Mouse (Mus musculus): ENCODE results near the gene Gm20388. TPM values are rescaled to one million over a fixed set of nuclear protein-coding genes. Genes with fewer than 3 reads are reported as not detected.
A peak's percentile ranks its signal among the peaks of the same experiment; 100 is the strongest.

Gm20388 gene
- total RNA-seq, 1 experiment from 2014 or later: 10.0 TPM

DNA sequence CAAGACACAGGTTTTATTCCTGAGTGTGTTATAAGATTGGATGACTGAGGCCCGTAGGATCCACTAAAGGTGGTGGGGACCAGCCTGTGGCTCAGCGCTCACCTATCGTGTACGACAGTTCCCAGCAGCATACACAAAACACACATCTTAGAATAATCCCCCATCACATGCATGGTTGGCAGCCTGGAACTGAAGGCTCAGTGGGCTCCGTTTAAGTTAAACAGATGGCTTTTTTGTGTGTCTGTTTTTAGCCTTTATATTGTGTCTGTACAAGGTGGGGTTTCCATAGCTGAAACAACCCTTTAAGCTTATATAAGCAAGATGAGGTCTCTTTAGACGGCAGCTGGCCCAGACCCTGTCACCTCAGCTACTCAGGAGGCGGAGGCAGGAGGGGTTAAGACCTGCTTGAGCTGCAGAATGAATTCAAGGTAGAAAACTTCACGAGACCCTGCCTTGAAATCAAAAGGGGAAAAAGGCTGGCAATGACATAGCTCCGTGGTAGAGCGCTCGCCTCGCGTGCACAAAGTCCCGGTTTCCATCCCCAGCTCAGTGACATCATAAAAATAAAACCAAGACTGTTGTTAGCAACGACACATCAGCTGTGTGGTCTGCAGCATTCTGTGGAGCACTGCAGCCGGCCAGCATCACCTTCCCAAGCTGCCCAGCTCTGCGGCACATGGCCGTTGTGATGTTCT, 835.5 kb downstream of the Gm20388 start:
- no peak for ATAC-seq (replicated peaks; ENCODE audit: insufficient number of reproducible peaks, low FRiP score, low TSS enrichment, poor library complexity, severe bottlenecking)

DNA sequence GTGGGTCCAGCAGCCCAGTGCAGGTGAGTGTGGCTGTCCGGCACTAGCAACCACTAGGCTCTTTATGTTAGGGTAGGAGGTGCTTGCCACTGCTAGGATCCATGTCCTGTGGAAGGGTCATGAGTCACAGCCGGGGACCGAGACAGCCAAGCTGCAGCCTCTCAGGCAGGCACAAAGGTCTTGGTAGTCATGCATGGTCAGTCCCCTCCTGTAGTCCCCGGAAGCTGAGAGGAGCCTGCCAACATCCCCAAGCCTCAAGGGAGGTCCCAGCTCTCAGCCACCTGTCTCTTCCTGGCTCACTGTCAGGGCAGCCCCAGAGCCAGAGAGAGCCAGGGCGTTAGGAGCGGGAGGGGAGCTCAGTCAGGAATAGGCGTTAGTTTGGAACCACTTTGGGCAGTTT, 836.6 kb downstream of the Gm20388 start:
- ATAC-seq (replicated peaks; ENCODE audit: insufficient number of reproducible peaks, low FRiP score, low TSS enrichment, poor library complexity, severe bottlenecking): no peak

DNA sequence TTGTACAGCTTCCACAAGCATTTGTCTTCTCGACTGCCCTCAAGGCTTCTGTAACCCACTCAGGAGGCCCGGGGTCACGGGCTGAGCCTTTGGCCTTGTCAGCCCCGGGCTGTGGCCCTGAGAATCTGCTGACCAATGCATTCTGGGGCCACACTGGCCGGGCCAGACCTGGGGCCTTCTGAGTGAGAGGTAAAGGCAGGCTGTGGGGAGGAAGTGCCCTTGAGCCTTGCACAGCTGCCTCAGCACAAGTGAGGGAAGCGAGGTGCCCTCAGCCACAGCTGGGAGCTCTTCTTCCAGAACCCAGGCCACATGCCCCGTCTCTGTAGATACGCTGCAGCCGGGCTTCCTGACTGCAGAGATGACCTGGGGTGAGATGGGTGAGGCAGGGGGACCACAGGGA, 840.0 kb downstream of the Gm20388 start:
- no peak for ATAC-seq (replicated peaks; ENCODE audit: insufficient number of reproducible peaks, low FRiP score, low TSS enrichment, poor library complexity, severe bottlenecking)

DNA sequence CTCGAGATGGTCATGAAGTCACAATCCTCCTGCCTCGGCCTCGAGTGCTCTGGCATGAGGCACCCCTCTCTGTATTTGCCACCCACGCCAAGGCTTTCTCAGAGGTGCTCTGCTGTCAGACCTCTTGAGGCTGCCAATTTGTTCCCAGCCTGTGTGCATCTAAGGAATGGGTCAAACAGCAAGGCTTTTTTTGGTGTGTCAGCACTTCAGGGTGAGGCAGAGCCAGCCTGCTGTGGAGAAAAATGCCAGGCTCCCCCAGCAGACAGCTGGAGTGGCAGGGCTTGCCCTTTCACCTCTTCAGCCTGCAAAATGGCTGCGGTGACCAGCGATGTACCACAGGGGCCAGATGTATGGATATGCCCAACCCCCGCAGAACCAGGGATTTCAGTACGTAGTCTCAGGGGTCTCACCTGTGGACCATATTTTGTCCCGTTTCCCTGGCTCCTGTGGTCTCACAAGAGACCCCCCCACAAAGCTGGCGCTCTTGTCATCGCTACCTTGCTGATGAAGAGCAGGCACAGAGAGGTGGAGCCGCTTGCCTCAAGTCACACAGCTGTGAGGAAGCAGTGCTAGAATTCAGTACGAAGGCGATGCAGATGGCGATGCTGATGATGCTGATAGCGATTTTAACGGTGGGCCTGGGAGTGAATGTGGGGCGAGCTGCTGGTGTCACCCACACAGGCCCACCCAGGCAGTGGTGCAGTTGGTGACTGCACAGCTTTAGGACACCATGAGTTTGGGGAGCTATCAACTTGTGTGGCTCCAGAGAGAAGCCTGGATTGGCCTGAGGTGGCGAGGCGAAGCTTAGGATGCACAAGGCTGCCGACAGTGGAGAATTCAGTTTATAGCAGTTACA, 840.8 kb downstream of the Gm20388 start:
- ATAC-seq (replicated peaks; ENCODE audit: insufficient number of reproducible peaks, low FRiP score, low TSS enrichment, poor library complexity, severe bottlenecking): no peak

DNA sequence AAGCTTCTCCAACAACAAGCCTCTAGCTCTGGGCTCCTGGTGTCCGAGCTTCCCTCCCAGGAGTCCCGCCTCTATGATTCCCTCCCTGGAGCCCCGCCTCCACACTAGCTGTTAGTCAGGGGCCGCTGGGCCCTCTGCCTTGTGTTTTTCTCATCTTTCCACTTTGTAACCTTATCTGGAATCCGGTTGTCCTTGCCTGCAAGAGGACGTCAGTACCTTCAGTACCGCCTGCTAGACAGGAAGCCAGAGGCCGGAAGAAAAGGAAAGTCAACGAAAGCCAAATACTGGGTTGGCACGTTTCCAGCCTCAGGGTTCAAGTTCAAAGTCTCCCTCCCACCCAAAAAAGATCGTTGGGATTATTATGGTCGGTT, 841.4 kb downstream of the Gm20388 start:
- ATAC-seq (replicated peaks; ENCODE audit: insufficient number of reproducible peaks, low FRiP score, low TSS enrichment, poor library complexity, severe bottlenecking): no peak

DNA sequence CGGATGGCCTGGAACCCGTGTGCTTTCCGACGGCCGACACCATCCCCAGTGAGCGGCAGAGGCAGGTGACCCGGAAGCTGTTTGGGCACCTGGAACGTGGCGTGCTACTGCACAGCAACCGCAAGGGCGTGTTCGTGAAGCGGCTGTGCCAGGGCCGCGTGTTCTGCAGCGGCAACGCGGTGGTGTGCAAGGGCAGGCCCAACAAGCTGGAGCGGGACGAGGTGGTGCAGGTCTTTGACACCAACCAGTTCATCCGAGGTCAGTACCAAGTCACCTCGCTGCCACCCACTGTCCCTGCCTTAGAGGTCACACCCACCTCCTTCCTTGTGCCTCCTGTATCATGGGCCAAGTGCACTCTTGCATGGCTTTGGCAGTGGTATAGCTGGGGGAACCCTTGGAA, 842.8 kb downstream of the Gm20388 start:
- ATAC-seq (replicated peaks; ENCODE audit: insufficient number of reproducible peaks, low FRiP score, low TSS enrichment, poor library complexity, severe bottlenecking): no peak

DNA sequence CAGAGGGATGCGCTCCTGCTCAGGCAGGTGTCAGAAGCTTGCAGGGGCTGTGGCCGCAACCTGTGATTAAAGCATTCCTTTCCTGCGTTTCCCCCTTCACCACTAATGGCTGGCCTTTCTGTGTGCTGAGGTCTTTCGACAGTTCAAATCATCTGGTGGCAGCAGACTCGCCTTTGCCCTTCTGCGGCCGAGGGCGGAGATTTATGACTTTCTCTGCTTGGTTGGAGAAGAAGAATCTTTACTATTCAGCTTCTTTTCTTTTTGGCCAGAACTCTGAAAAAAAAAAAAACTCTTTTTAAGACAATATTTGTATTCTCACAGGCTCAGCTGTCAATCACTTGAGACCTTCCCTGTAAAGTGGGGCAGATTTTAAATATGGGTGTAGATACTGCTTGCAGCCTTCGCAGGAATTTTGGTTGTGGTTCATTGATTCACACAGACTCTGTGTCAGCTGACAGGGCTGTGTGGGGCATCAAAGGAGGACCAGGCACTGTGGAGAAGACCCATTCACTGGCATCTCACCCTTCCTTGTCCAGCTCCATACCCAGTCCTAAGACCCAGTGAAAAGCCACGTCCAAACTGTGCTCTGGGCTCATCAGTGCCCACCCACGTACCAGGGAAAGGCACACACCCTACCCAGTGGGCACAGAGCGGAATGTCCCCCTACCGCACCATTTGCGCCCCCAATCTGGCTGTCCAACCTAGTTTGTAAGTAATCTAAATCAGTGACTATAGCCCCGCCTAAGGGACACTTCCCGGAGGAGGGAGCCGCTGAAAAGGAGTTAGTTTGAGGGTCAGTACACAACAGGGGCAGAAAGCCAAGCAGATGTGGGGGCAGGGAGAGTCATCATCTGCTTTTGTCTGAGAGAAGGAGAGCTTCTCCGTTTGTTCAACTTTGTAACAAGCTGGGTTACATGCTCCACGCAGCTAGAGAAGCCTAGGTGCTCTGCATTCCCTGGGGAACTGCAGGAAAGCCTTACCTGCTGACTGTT, 845.0 kb downstream of the Gm20388 start:
- ATAC-seq (replicated peaks; ENCODE audit: insufficient number of reproducible peaks, low FRiP score, low TSS enrichment, poor library complexity, severe bottlenecking): no peak

DNA sequence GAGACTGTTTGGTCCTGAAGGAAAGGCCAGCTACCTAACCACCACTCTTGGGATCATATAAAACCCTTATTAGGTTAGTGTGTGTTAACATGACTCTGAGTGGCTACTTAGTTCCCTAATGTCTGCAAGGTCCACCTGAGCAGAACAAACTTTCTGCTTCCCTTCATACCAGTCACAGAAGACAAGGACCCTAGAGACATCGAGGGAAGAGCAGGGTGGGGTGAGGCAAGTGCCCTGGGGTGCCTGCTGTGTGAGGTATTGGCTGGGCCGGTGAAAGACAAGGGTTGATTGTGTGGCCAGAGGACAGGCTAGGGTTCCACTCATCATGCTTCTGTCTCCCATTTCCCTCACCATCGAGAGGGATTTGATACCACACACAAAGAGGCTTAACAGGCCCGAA, 847.4 kb downstream of the Gm20388 start:
- ATAC-seq (replicated peaks; ENCODE audit: insufficient number of reproducible peaks, low FRiP score, low TSS enrichment, poor library complexity, severe bottlenecking): no peak

DNA sequence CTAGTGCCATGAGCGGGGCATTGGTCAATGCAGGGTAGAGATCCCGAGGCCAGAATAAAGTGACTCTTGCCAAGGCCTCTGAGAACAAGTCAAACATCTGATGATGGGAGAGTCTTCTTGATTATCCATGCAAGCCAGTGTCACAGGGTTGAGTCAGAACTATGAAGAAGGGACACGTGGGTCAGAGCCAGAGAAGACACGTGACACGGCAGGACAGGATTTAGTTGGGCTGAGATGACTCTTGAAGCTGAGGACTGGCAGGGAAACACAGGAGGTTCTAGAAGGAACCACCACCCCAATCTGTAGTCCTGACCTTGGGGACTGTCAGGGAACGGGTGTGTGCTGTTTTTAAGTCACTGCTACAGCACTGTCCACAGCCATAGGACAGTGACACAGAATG, 849.2 kb downstream of the Gm20388 start:
- ATAC-seq (replicated peaks; ENCODE audit: insufficient number of reproducible peaks, low FRiP score, low TSS enrichment, poor library complexity, severe bottlenecking): 0 out of 2 replicates have a peak, but pooled peaks have one; percentile 12

DNA sequence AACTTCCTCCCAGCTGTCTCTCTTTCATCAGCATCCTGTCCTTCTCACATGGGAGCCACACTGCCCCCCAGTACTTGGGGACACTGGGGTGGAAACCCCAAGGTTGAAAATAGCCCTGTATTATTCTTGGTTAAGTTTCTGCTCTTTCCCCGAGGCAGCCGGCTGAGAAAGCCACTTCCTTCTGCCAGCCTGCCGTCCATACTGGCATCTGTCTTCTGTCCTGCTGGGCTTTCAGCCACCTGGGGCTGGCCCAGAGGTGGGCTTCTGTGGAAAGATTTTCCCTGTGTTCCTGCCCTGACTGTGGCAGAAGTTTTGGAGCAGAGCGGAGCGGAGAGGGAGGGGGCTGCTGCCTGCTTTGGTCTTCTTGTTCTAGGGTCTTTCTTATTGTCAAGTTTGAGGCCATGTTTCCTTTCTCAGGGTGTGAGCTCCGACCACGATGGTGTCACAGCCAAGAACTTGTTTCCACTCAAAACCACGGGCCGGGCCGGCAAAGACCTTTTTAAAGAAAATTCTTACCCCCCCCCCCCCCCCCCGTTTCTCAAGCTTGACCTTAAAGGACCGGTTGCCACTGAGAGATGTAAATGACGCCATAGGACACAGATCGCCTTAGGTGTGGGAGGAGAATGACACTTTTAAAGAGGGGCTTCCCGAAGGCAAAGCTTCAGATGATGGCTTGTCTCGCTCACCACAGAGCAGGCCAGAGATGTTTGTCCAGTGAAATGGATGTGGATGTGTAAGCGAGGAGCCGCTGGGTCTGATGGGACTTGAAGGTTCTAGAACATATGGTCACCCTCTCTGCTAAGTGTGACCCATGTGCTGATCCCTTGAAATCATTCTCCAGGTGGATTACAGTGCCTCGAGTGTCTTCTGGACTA, 849.9 kb downstream of the Gm20388 start:
- 0 out of 2 replicates have a peak, but pooled peaks have one; percentile 29 for ATAC-seq (replicated peaks; ENCODE audit: insufficient number of reproducible peaks, low FRiP score, low TSS enrichment, poor library complexity, severe bottlenecking)

DNA sequence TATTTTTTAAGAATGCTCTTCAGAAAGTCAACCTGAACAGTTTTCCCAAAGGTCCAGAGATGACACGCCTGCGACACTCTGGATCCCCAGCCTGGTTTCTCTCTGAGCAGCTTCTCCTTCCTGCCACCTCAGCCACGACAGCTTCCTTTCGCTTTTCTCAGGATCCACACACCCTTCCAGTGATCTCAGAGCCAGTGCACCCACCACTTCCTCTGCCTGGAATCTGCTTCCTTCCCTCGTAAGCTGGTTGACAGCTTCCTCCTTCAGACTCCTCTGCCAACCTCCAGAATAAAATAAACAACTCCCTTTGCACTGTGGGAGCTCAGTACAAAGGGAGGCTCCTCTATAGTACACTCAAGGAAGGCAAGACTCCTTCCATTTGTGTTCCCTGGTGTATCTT, 852.6 kb downstream of the Gm20388 start:
- 0 out of 2 replicates have a peak, but pooled peaks have one; percentile 47 for ATAC-seq (replicated peaks; ENCODE audit: insufficient number of reproducible peaks, low FRiP score, low TSS enrichment, poor library complexity, severe bottlenecking)

DNA sequence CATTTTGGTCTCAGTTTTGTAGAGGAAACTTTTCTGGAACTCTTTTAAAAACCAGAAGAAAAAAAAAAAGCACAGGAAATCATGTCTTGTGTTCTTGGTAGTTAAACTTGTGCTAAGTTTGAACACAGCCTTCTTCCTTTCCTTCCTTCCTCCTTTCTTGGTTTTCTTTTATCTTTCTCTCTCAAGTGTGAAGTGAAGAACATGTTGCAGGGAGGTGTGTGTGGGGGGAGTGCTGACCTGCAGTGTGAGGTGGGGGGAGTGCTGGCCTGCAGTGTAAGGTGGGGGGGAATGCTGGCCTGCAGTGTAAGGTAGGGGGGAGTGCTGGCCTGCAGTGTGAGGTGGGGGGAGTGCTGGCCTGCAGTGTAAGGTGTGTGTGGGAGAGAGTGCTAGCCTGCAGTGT, 854.0 kb downstream of the Gm20388 start:
- no peak for ATAC-seq (replicated peaks; ENCODE audit: insufficient number of reproducible peaks, low FRiP score, low TSS enrichment, poor library complexity, severe bottlenecking)

DNA sequence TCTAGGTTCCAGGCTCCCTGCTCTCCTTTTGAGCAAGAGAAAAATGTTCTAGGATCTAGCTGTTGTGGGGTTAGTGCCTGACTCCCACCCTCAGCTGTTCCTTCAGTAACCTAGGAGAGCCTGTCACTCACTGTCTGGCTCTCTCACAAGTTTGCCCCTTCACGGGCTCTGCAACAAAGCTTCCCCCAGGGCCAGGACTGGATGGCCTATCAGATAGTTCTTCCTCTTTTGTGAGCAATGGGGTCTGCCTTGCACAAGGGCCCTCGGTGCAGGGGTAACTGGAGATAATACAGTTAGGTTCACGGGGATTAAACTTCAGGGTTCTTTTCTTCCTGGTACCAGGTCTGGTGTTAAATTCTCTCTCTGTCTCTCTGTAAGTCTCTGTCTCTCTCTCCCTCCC, 856.0 kb downstream of the Gm20388 start:
- no peak for ATAC-seq (replicated peaks; ENCODE audit: insufficient number of reproducible peaks, low FRiP score, low TSS enrichment, poor library complexity, severe bottlenecking)

DNA sequence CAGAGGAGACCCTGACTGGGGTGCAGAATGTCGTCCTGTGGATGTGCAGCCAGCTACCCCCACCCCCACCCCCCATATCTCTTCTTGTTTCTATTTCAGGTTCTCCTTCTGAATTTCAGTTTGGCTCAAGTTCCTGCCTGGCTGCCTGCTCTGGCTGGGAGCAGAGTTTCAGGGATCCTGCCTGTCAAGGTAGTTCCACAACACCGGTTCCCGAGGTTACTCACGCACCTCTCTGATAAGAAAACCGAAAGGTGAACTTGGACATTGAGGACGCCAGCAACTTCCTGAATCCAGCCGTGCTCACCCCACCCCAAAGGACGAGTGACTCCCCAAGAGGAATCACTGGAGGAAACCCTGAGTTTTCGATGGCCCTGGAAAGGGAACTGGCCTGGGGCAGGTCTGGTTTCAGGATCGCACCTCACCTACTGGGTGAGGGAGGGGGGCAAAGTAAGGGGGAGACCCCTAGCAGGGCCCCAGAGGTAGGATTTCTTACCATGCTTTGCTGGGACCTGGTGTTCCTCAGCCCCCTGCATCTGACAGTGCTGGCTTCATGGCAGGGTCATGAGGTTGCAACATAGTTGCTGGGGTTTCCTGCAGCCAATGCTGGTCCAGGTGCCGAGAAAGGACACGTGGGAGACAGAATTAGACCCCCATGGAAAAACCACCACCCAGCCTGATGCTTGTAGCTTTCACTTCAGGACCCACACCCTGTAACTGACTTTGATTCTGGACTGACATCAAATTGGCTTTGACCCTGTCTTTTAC, 858.0 kb downstream of the Gm20388 start:
- no peak for ATAC-seq (replicated peaks; ENCODE audit: insufficient number of reproducible peaks, low FRiP score, low TSS enrichment, poor library complexity, severe bottlenecking)

DNA sequence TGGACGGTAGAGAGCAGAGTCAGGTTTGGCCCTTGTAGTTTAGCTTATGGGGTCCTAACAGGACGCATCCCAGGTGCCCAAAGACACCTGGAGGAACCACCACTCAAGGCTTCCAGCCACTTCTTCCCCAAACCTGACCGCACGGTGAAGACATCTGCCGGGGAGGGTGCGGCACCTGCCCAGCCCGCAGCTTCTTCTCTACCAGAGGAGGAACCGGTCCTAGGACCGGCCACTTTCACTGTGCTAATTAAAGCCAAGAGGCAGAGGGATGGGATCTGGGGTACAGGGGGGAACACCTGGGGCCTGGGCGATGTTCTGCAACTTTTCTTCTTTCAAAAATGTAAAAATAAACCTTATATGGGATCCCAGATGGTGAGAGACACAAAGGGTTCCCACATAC, 866.5 kb downstream of the Gm20388 start:
- ATAC-seq (replicated peaks; ENCODE audit: insufficient number of reproducible peaks, low FRiP score, low TSS enrichment, poor library complexity, severe bottlenecking): no peak

DNA sequence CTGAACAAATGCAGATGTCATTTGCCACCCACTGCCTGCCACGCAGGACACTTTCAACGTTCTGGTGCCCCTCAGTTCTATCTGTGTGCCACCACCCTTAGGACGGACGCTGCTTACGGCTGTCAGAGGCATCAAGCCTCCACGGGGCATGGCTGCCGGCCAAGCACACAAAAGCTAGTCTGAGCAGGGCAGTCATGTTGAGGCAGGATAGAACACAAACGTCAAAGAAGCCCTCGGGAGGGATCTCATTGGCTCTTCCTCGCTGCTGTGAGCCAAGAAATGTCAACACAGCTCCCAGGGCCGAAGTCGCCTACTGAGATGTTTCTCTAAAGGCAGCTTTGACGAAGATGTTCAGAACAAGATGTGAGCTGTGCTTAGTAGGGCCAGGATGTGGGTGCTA, 867.1 kb downstream of the Gm20388 start:
- ATAC-seq (replicated peaks; ENCODE audit: insufficient number of reproducible peaks, low FRiP score, low TSS enrichment, poor library complexity, severe bottlenecking): no peak

DNA sequence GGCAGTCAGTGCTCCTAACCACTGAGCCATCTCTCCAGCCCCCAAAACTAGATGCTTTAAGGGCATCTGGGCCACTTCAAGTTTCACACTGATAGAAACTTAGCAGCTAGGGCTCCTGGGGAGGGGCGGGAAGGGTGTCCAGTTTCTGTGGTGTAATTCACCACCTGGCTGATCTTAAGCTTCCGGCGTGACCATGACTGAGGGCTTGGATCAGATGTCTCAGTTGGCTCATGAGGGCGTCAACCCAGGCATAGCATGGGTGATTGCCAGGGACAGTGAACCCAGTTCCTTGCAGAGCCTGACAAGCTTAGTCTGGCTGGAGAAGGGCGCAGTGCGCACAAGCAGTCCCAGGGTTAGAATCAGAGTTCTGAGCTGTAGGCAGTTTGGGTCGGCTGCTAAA, 868.5 kb downstream of the Gm20388 start:
- no peak for ATAC-seq (replicated peaks; ENCODE audit: insufficient number of reproducible peaks, low FRiP score, low TSS enrichment, poor library complexity, severe bottlenecking)

Measured in monocyte, adult 5-6 weeks (primary cell).